Mouse (Mus musculus) hindbrain, embryonic 16.5 days (tissue): ENCODE data around the gene Car7. TPM values are rescaled to one million over a fixed set of nuclear protein-coding genes. Genes with fewer than 3 reads are reported as not detected.
A peak's percentile ranks its signal among the peaks of the same experiment; 100 is the strongest.

Source experiments
- ATAC-seq: fragments of 200-750 bp; cut with Nextera tagmentation; 2 replicates; pipeline ENCODE4 v1.8.0; 2017; ENCODE audit warnings: moderate TSS enrichment, moderate library complexity
- H3K27ac ChIP-seq: fragments of 300-500 bp; sonication (generic); 2 replicates; pipeline ENCODE4 v1.5.1; 2014; ENCODE audit warnings: low read depth, mild to moderate bottlenecking, control low read depth, low read length, moderate library complexity
- H3K27me3 ChIP-seq: fragments of 300-500 bp; sonication (generic); replicated peaks from 2 replicates; pipeline ENCODE4 v1.6.1; 2014; ENCODE audit warnings: low read length; ENCODE audit not compliant: control insufficient read depth, insufficient read depth
- H3K36me3 ChIP-seq: fragments of 300-500 bp; sonication (generic); 2 replicates; pipeline ENCODE4 v1.6.1; 2014; ENCODE audit warnings: mild to moderate bottlenecking, low read length, moderate library complexity, mixed read lengths; ENCODE audit not compliant: control insufficient read depth, insufficient read depth
- H3K4me1 ChIP-seq: fragments of 300-500 bp; sonication (generic); 2 replicates; pipeline ENCODE4 v1.6.1; 2014; ENCODE audit warnings: low read depth, low read length; ENCODE audit not compliant: control insufficient read depth, insufficient read depth
- H3K4me2 ChIP-seq: fragments of 300-500 bp; sonication (generic); 2 replicates; pipeline ENCODE4 v1.6.1; 2014; ENCODE audit warnings: mild to moderate bottlenecking, low read length, control low read depth, moderate library complexity
- H3K4me3 ChIP-seq: fragments of 300-500 bp; sonication (generic); 2 replicates; pipeline ENCODE4 v1.5.1; 2014; ENCODE audit warnings: mild to moderate bottlenecking, low read length, control low read depth, moderate library complexity
- H3K9ac ChIP-seq: fragments of 300-500 bp; sonication (generic); 2 replicates; pipeline ENCODE4 v1.6.1; 2014; ENCODE audit warnings: low read depth, mild to moderate bottlenecking, control low read depth, low read length, moderate library complexity
- H3K9me3 ChIP-seq: fragments of 300-500 bp; sonication (generic); 2 replicates; pipeline ENCODE4 v1.6.1; 2014; ENCODE audit warnings: mild to moderate bottlenecking, low read length, moderate library complexity; ENCODE audit not compliant: control insufficient read depth
- WGBS: fragments of 180-500 bp; shearing (Covaris S2); extraction: QIAGEN DNeasy Blood & Tissue Kit; methylation state at CpG from one replicate; pipeline ENCODE4 v1.1.7; 2014; 5-methylcytosine and 5-hydroxymethylcytosine counted together
- polyA plus RNA-seq: library from polyadenylated mRNA; unstranded; fragments of >200 nt; fragmentation: Nextera tagmentation; extraction: Ambion mirVana; gene quantifications from 2 replicates; pipeline ENCODE4 v1.2.1, GENCODE M21; 2015

Car7 gene
- polyA plus RNA-seq, result 3.5 and 4.9 TPM in 2 replicates

- peaks cover 6% of the 10 kb centered on the region for H3K36me3 ChIP-seq
- ATAC-seq, result peak; percentile 96
- peaks cover 9% of the 10 kb centered on the region for H3K4me1 ChIP-seq
- H3K4me3 ChIP-seq, result peak within 1 kb of the TSS; percentile 59
- H3K27ac ChIP-seq, result peak within 1 kb of the TSS; percentile 79
- H3K9me3 ChIP-seq, result no peaks in the 10 kb centered on the region
- peaks cover under 1% of the 10 kb centered on the region; the same call in 1 of the 2 replicates for H3K27me3 ChIP-seq
- peak within 1 kb of the TSS; percentile 93 for H3K9ac ChIP-seq
- under 1% methylated on average over 68 of the region's 70 CpGs for WGBS
- H3K4me2 ChIP-seq, result peak within 1 kb of the TSS; percentile 79
Measured at GRCm38 (mm10) chr8:104533971-104534778, at the start of gene Car7, which contains the start of gene Nae1. TSS of gene Car7 (plus strand) at chr8:104534689. TSS of gene Nae1 (minus strand) at chr8:104534637.

GRCm38 (mm10) chr8:104509061-104510006 lies 25.2 kb upstream of the Car7 start, which contains the start of gene Terb1:
TSS of gene Terb1 (minus strand) at chr8:104509910.
- H3K36me3 ChIP-seq, result peaks cover 10% of the 10 kb centered on the region
- H3K27me3 ChIP-seq, result no peaks in the 10 kb centered on the region
- peak within 1 kb of the TSS; percentile 63 for H3K4me3 ChIP-seq
- peak; percentile 90 for ATAC-seq
- H3K4me2 ChIP-seq, result peak within 1 kb of the TSS; percentile 100
- H3K9ac ChIP-seq, result peak within 1 kb of the TSS; percentile 86
- H3K9me3 ChIP-seq, result no peaks in the 10 kb centered on the region
- H3K27ac ChIP-seq, result peak within 1 kb of the TSS; percentile 11; the same call in 1 of the 2 replicates
- H3K4me1 ChIP-seq, result peaks cover 3% of the 10 kb centered on the region
- 2% methylated on average over 64 of the region's 64 CpGs for WGBS

GRCm38 (mm10) chr8:104510134-104510533 lies 24.4 kb upstream of the Car7 start:
- peak; percentile 19 for ATAC-seq
- 86% methylated on average over 3 of the region's 3 CpGs for WGBS
- Histone ChIP-seq H3K4me2 (peak overlapping the region; percentile 100), H3K27me3 (no peaks in the 10 kb centered on the region), H3K36me3 (peaks cover 15% of the 10 kb centered on the region), H3K9ac (no peak overlapping the region), H3K9me3 (no peaks in the 10 kb centered on the region), H3K4me3 (peak overlapping the region; percentile 63), H3K4me1 (peaks cover 3% of the 10 kb centered on the region), H3K27ac (no peak overlapping the region)

- ATAC-seq, result no peak
- Histone ChIP-seq H3K4me1 (no peaks in the 10 kb centered on the region), H3K36me3 (peaks cover 28% of the 10 kb centered on the region), H3K4me2 (no peak overlapping the region), H3K9ac (no peak overlapping the region), H3K27ac (no peak overlapping the region), H3K27me3 (no peaks in the 10 kb centered on the region), H3K9me3 (no peaks in the 10 kb centered on the region), H3K4me3 (no peak overlapping the region)
- 81% methylated on average over 5 of the region's 5 CpGs for WGBS
Measured at GRCm38 (mm10) chr8:104517872-104518271, 16.6 kb upstream of the Car7 start.

- WGBS, result 81% methylated on average over 6 of the region's 6 CpGs
Measured at GRCm38 (mm10) chr8:104529671-104530070, 4.8 kb upstream of the Car7 start.

GRCm38 (mm10) chr8:104533551-104533950 lies 938 bp upstream of the Car7 start:
- Histone ChIP-seq H3K4me1 (peaks cover 9% of the 10 kb centered on the region), H3K9ac (peak overlapping the region; percentile 93), H3K27ac (no peak overlapping the region; the same call in 1 of the 2 replicates), H3K36me3 (peaks cover 6% of the 10 kb centered on the region), H3K4me3 (peak overlapping the region; percentile 59), H3K9me3 (no peaks in the 10 kb centered on the region), H3K4me2 (peak overlapping the region; percentile 79), H3K27me3 (no peaks in the 10 kb centered on the region)
- ATAC-seq, result peak; percentile 9; the same call in 1 of the 2 replicates
- WGBS, result 17% methylated on average over 7 of the region's 7 CpGs

More at GRCm38 (mm10) chr8:104529671-104530070, 4.8 kb upstream of the Car7 start:
- H3K9ac ChIP-seq, result no peak overlapping the region
- H3K27ac ChIP-seq, result no peak overlapping the region
- H3K27me3 ChIP-seq, result no peaks in the 10 kb centered on the region
- H3K4me2 ChIP-seq, result no peak overlapping the region
- H3K9me3 ChIP-seq, result no peaks in the 10 kb centered on the region
- peaks cover 6% of the 10 kb centered on the region for H3K36me3 ChIP-seq
- H3K4me3 ChIP-seq, result no peak overlapping the region
- no peak for ATAC-seq
- peaks cover 9% of the 10 kb centered on the region for H3K4me1 ChIP-seq

GRCm38 (mm10) chr8:104534779-104535141 lies 271 bp downstream of the Car7 start:
- Histone ChIP-seq H3K9me3 (no peaks in the 10 kb centered on the region), H3K4me1 (peaks cover 9% of the 10 kb centered on the region), H3K4me2 (peak overlapping the region; percentile 65), H3K27me3 (peaks cover 5% of the 10 kb centered on the region; the same call in 1 of the 2 replicates), H3K4me3 (peak overlapping the region; percentile 59), H3K27ac (peak overlapping the region; percentile 11; the same call in 1 of the 2 replicates), H3K36me3 (peaks cover 5% of the 10 kb centered on the region), H3K9ac (peak overlapping the region; percentile 53)
- peak; percentile 70 for ATAC-seq
- 8% methylated on average over 9 of the region's 9 CpGs for WGBS

GRCm38 (mm10) chr8:104535378-104535777 lies 889 bp downstream of the Car7 start:
- no peaks in the 10 kb centered on the region; the same call in 1 of the 2 replicates for H3K36me3 ChIP-seq
- peaks cover 9% of the 10 kb centered on the region; the same call in 1 of the 2 replicates for H3K27me3 ChIP-seq
- H3K9me3 ChIP-seq, result no peaks in the 10 kb centered on the region
- H3K4me2 ChIP-seq, result peak overlapping the region; percentile 65
- WGBS, result 43% methylated on average over 7 of the region's 7 CpGs
- ATAC-seq, result no peak
- peak overlapping the region; percentile 53; the same call in 1 of the 2 replicates for H3K9ac ChIP-seq
- peak overlapping the region; percentile 59; the same call in 1 of the 2 replicates for H3K4me3 ChIP-seq
- peaks cover 9% of the 10 kb centered on the region for H3K4me1 ChIP-seq
- no peak overlapping the region for H3K27ac ChIP-seq
